Mouse (Mus musculus) liver, adult 2 months (tissue): ENCODE data around the gene Gm20388. TPM values are rescaled to one million over a fixed set of nuclear protein-coding genes. Genes with fewer than 3 reads are reported as not detected.
A peak's percentile ranks its signal among the peaks of the same experiment; 100 is the strongest.

Experiments used
- DNase-seq: peaks from one replicate; pipeline ENCODE4 v3.0.0-alpha.2; 2011; ENCODE audit warnings: low read depth, low spot score; ENCODE audit errors: extremely low read depth
- H3K27ac ChIP-seq: fragments of 200-500 bp; replicated peaks from 2 replicates; pipeline ENCODE4 v1.5.1; 2012; ENCODE audit warnings: low read depth, mild to moderate bottlenecking, control low read depth, inconsistent platforms, low read length; ENCODE audit not compliant: insufficient read depth
- H3K27me3 ChIP-seq: fragments of 200-500 bp; 2 replicates; pipeline ENCODE4 v1.6.1; 2012; ENCODE audit warnings: mild to moderate bottlenecking, moderate library complexity, low read length, inconsistent platforms; ENCODE audit not compliant: control insufficient read depth, insufficient read depth
- H3K36me3 ChIP-seq: fragments of 200-500 bp; 2 replicates; pipeline ENCODE4 v1.6.1; 2012; ENCODE audit warnings: low read length, inconsistent platforms; ENCODE audit not compliant: control insufficient read depth, insufficient read depth
- H3K4me1 ChIP-seq: fragments of 200-500 bp; 2 replicates; pipeline ENCODE4 v1.6.1; 2011; ENCODE audit warnings: low read length; ENCODE audit not compliant: control insufficient read depth, insufficient read depth
- H3K4me3 ChIP-seq: fragments of 200-500 bp; 2 replicates; pipeline ENCODE4 v1.5.1; 2011; ENCODE audit warnings: low read depth, mild to moderate bottlenecking, control low read depth, low read length, moderate library complexity; ENCODE audit not compliant: insufficient read depth
- H3K79me2 ChIP-seq: fragments of 200-500 bp; 2 replicates; pipeline ENCODE4 v1.6.1; 2012; ENCODE audit warnings: inconsistent platforms, mild to moderate bottlenecking, low read length, moderate library complexity; ENCODE audit not compliant: control insufficient read depth, insufficient read depth
- H3K9ac ChIP-seq: fragments of 200-500 bp; 2 replicates; pipeline ENCODE4 v1.6.1; 2012; ENCODE audit warnings: low read depth, mild to moderate bottlenecking, control low read depth, inconsistent platforms, low read length
- CTCF ChIP-seq: fragments of 200-500 bp; IDR thresholded peaks from 2 replicates; pipeline ENCODE4 v1.5.1; 2011; ENCODE audit warnings: low read depth, low read length, control low read depth
- POLR2A ChIP-seq: fragments of 200-500 bp; IDR thresholded peaks from 2 replicates; pipeline ENCODE4 v1.6.1; 2011; ENCODE audit warnings: low read length, control low read depth; ENCODE audit not compliant: insufficient read depth; ENCODE audit errors: extremely low read depth
- WGBS: fragments of 180-500 bp; shearing (Covaris S2); methylation state at CpG from one replicate; pipeline ENCODE4 v1.1.7; 2018; 5-methylcytosine and 5-hydroxymethylcytosine counted together
- polyA plus RNA-seq: library from polyadenylated mRNA; depleted of rRNA; stranded (reverse); fragments of >200 nt; gene quantifications from 2 replicates; pipeline ENCODE4 v1.2.3, GENCODE M21; 2012
- total RNA-seq: library from RNA; depleted of rRNA; stranded (reverse); fragments of >200 nt; gene quantifications from 2 replicates; pipeline ENCODE4 v1.2.3, GENCODE M21; 2014

Gene Gm20388
- total and polyA plus RNA-seq, 2 experiments: 6.4 to 19.9 TPM

DNA sequence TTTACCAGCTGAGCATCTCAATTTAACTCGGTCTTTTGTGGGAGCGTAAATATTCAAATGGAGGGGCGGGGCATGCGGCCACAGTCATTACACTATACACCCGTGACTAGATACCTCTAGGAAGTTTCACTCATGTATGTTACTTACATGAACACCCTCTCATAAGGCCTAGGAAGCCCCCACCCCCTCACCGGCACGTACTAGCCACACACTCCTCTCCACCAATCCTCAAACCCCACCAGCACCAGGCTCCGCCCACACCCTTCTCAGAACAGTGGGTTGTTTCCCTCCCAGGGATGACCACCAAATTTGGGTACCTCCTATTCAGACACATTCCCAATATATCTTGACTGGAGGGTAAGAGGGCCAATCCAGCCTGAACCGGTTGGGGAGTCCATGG is 696.8 kb downstream of the Gm20388 start:
- Histone ChIP-seq H3K27ac (no peak overlapping the region), H3K36me3 (no peaks in the 10 kb centered on the region), H3K9ac (no peak overlapping the region), H3K4me1 (no peaks in the 10 kb centered on the region), H3K79me2 (no peaks in the 10 kb centered on the region), H3K27me3 (no peaks in the 10 kb centered on the region), H3K4me3 (no peak overlapping the region)
- no peak for DNase-seq
- TF ChIP-seq POLR2A: no peak
- TF ChIP-seq CTCF: no peak
- 82% methylated on average over 9 of the region's 9 CpGs for WGBS

DNA sequence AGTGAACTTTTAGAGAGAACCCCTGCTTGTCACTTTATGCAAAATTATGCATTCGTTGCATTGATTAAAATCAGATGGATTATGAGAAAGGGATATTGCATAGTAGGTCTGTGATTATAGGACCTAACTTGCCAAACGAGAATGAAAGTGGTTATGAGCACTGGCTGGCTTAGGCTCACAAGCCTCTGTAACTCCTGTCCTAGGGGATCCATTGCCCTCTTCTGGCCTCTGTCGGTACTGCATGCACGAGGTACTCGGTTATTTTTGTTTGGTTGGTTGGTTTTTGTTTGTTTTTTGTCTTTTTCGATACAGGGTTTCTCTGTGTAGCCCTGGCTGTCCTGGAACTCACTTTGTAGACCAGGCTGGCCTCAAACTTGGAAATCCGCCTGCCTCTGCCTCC is 697.2 kb downstream of the Gm20388 start:
- no peaks in the 10 kb centered on the region for H3K4me1 ChIP-seq
- no peaks in the 10 kb centered on the region for H3K36me3 ChIP-seq
- DNase-seq: peak; percentile 53
- no peaks in the 10 kb centered on the region for H3K79me2 ChIP-seq
- 15% methylated on average over 7 of the region's 7 CpGs for WGBS
- no peaks in the 10 kb centered on the region for H3K27me3 ChIP-seq
- no peak overlapping the region for H3K27ac ChIP-seq
- no peak overlapping the region for H3K9ac ChIP-seq
- no peak for TF ChIP-seq POLR2A
- TF ChIP-seq CTCF: peak; percentile 74
- H3K4me3 ChIP-seq: no peak overlapping the region

DNA sequence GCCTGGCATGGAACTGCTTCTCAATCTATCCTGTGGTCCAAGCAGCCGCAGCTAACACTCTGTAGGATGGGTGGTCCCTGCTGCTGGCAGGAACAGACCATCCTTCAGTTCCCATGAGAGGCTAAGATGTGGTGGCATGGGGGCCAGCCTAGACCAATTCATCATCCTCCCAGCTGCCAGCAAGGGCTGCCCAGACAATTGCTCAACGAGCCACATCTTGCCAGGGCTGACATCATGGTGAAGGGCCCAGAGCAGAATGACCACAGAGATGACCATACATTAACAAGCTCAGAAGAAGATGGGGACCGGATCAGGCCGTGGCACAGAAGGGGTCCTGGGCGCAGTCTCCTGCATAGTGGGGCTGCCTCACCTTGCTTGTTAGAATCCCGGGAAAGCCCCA is 700.2 kb downstream of the Gm20388 start:
- no peaks in the 10 kb centered on the region for H3K79me2 ChIP-seq
- WGBS: 90% methylated on average over 6 of the region's 6 CpGs
- H3K4me1 ChIP-seq: no peaks in the 10 kb centered on the region
- H3K27me3 ChIP-seq: no peaks in the 10 kb centered on the region
- no peaks in the 10 kb centered on the region for H3K36me3 ChIP-seq
- H3K4me3 ChIP-seq: no peak overlapping the region
- no peak for DNase-seq
- TF ChIP-seq CTCF (no peak), POLR2A (no peak)
- no peak overlapping the region for H3K27ac ChIP-seq
- H3K9ac ChIP-seq: no peak overlapping the region

DNA sequence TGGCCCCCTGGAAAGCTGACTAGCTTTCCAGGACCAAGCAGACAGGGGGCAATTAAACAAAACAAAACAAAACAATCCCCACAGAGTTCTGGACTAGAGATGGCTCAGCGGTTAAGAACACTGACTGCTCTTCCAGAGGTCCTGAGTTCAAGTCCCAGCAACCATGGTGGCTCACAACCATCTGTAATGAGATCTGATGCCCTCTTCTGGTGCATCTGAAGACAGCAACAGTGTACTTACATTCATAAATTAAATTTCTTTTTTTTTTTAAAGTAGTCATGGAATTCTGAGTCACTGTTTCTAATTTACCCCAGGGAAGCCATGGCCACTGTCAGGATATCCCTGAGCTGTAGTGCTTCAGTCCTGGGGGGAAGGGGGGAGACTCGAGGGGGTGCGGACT is 703.9 kb downstream of the Gm20388 start:
- Histone ChIP-seq H3K79me2 (no peaks in the 10 kb centered on the region), H3K36me3 (no peaks in the 10 kb centered on the region), H3K4me3 (no peak overlapping the region), H3K4me1 (peaks cover 8% of the 10 kb centered on the region; the same call in 1 of the 2 replicates), H3K27ac (no peak overlapping the region), H3K9ac (no peak overlapping the region), H3K27me3 (no peaks in the 10 kb centered on the region)
- DNase-seq: no peak
- 91% methylated on average over 3 of the region's 3 CpGs for WGBS
- no peak for TF ChIP-seq CTCF
- no peak for TF ChIP-seq POLR2A

DNA sequence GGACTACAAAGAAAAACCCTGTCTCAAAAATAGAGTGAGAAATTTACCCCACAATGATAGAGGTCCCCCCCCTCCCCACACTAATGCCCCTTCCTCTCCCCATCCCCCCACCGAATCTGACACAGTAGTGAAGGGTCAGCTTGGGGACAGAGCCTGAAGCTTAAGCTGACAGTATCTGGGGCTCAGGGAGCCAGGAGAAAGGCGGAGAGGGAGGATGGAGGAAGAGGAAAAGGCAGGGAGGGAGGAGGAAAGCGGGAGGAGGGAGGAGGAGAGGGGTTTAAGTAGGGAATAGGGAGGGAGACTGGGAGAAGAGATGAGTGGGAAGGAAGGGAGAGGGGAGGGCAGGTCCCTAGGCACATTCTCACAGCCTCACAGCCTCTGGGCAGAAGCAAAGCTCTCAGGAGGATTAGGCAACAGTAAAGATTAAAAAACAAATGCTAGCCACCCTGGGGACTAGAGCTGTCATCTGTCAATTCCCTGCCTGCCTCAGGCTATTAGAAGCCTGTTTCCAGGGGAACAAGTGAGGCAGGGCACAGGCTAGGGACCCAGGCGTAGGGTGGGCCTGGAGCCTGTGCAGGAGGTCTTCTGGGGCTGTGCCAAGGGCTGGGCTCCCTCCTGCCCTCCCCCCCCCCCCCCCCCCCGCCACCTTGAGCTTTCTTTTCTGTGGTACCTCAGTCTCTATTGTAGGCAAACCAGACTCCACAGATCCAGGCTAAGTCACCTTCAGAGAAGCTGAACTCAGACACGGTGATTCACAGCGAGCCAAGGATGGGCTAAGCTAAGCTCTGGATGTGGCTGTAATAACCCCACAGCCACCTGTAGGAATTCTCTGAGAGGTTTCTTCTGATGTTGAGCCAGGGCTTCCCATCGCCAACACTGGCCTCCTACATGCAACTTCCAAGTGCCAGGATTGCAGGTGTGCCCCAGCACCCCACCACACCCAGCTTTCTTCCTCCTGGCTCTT is 706.3 kb downstream of the Gm20388 start:
- Histone ChIP-seq H3K79me2 (no peaks in the 10 kb centered on the region), H3K4me3 (no peak overlapping the region), H3K27ac (no peak overlapping the region), H3K9ac (no peak overlapping the region), H3K4me1 (peaks cover 27% of the 10 kb centered on the region), H3K36me3 (no peaks in the 10 kb centered on the region), H3K27me3 (no peaks in the 10 kb centered on the region)
- TF ChIP-seq POLR2A: no peak
- no peak for TF ChIP-seq CTCF
- 85% methylated on average over 8 of the region's 8 CpGs for WGBS
- DNase-seq: no peak

DNA sequence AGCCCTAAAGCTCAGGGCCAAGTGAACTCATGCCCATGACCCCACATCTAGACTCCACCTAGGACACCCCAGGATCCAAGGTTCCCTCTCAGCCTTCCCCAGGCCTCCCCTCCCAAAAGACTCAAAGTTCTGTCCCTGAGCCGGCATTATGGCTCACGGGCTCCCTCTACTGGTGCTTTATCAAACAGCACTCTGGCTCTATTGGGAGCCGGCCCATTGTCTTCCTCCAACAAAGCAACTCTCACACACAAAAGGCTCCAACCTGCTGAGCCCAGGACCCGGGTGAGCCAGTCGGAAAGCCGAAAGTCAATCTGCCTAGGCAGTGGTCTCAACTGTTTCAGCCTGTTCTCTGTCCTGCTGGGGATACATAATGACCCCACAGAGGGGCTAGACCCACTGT is 707.5 kb downstream of the Gm20388 start:
- peak; percentile 40 for DNase-seq
- no peak for TF ChIP-seq POLR2A
- TF ChIP-seq CTCF: peak; percentile 84
- WGBS: 0% methylated on average over 6 of the region's 6 CpGs

More for the DNA sequence above, 707.5 kb downstream of the Gm20388 start:
- Histone ChIP-seq H3K36me3 (no peaks in the 10 kb centered on the region), H3K79me2 (no peaks in the 10 kb centered on the region), H3K27me3 (no peaks in the 10 kb centered on the region), H3K9ac (no peak overlapping the region), H3K4me3 (no peak overlapping the region), H3K4me1 (peaks cover 28% of the 10 kb centered on the region), H3K27ac (peak overlapping the region; percentile 54; the same call in 1 of the 2 replicates)
